Mouse (Mus musculus): ENCODE results near the gene Ptprj. TPM values are rescaled to one million over a fixed set of nuclear protein-coding genes. Genes with fewer than 3 reads are reported as not detected.

Gene Ptprj
- polyA plus RNA-seq, 1 experiment from 2014 or later, result 5.4 TPM

DNA sequence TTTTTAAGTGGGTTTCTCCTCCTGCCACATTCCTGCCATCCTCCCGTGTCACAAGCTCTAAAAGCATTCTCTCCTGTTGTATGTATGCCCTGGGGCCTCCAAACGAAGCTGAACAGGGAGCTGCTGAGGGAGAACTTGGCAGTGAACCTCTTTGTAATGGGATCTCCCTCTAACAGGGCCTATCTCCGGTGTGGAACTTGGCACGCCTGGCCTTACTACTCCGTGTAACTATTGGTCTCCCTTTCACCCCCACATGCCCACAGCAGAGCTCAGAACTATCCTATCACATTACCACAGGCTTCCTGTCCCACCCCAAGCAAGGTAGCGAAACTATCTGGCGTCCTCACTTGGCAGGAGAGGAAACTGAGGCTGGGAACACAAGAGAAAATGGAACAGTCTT is 14.4 kb downstream of the Ptprj start:
- ATAC-seq, result no peak

DNA sequence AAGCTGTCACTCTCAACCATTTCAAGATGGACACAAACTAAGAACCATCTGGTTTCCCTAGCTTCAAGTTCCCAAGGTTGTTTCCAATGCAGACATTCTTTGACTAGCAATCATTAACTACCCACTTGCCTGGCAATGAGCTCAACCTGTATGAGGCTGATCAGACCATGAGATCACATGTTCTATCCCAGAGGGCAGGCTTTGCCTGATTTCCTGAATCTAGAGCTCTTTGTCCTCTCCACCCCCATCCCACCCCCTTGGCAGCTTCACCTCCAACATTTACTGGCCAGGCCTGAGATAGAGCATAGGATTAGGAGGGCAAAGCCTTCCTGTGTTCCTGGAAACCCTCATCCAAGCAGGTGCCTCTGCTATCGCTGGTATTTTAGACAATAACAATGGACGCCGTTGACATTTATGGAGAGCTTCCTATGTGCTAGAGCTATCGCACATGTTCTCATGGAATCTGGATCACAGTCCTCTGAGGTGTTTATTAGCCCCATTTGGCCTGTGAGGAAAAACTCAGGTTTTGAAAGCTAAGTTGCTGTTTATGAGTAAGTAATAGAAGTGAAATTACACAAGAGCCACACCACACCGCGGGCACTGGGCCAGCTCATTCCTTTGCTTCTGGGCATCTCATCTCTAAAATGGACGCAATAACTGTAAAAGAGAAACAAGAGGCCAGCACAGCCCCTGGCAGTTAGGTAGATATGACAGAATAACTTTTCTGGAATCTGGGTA is 15.1 kb downstream of the Ptprj start:
- 97% methylated on average over 7 of the region's 7 CpGs for WGBS

More for the DNA sequence above, 14.4 kb downstream of the Ptprj start:
- WGBS, result 70% methylated on average over 7 of the region's 7 CpGs
- no peaks in the 10 kb centered on the region for H3K9me3 ChIP-seq (replicated peaks; ENCODE audit: control insufficient read depth, low read length, poor library complexity, severe bottlenecking)
- no peak overlapping the region for H3K9ac ChIP-seq (ENCODE audit: low read depth, low read length)
- no peaks in the 10 kb centered on the region for H3K27me3 ChIP-seq (ENCODE audit: control insufficient read depth, insufficient read depth, low read depth, low read length)
- no peak overlapping the region for H3K4me2 ChIP-seq (ENCODE audit: low read length)
- H3K4me1 ChIP-seq (ENCODE audit: control insufficient read depth, insufficient read depth, low read length), result 0 out of 2 replicates have a peak, but pooled peaks cover under 1% of the 10 kb centered on the region
- H3K36me3 ChIP-seq (ENCODE audit: control insufficient read depth, insufficient read depth, low read length), result no peaks in the 10 kb centered on the region
- no peak overlapping the region for H3K27ac ChIP-seq (ENCODE audit: low read length)
- no peak overlapping the region for H3K4me3 ChIP-seq (ENCODE audit: low read depth, low read length)

DNA sequence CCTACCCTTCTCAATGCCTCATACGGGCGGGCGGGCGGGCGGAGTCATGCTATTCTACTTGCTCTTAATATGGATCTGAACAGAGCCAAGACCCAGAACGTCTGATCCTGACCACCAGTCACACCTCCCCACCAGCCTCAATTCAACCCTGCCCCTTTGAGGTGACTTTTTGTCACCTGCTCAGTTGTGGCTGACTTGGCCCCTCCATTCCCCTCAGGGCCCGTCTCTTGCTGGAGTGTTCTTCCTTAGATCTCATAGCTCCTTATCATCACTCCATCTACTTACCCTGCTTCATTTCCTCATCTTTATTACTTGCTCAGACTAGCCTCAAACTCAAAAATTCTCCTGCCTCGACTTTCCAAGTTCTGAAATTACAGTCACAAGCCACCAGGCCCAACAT is 15.9 kb downstream of the Ptprj start:
- Histone ChIP-seq H3K4me3 (ENCODE audit: low read depth, low read length) (no peak overlapping the region), H3K4me1 (ENCODE audit: control insufficient read depth, insufficient read depth, low read length) (peaks cover 11% of the 10 kb centered on the region; the same call in 1 of the 2 replicates), H3K4me2 (ENCODE audit: low read length) (no peak overlapping the region), H3K27ac (ENCODE audit: low read length) (no peak overlapping the region), H3K9ac (ENCODE audit: low read depth, low read length) (no peak overlapping the region), H3K27me3 (ENCODE audit: control insufficient read depth, insufficient read depth, low read depth, low read length) (no peaks in the 10 kb centered on the region), H3K36me3 (ENCODE audit: control insufficient read depth, insufficient read depth, low read length) (no peaks in the 10 kb centered on the region), H3K9me3 (replicated peaks; ENCODE audit: control insufficient read depth, low read length, poor library complexity, severe bottlenecking) (no peaks in the 10 kb centered on the region)
- no peak for ATAC-seq
- WGBS, result 89% methylated on average over 8 of the region's 8 CpGs

More for the DNA sequence above, 15.1 kb downstream of the Ptprj start:
- H3K4me2 ChIP-seq (ENCODE audit: low read length), result no peak overlapping the region
- no peaks in the 10 kb centered on the region for H3K9me3 ChIP-seq (replicated peaks; ENCODE audit: control insufficient read depth, low read length, poor library complexity, severe bottlenecking)
- ATAC-seq, result no peak
- no peaks in the 10 kb centered on the region for H3K36me3 ChIP-seq (ENCODE audit: control insufficient read depth, insufficient read depth, low read length)
- H3K4me3 ChIP-seq (ENCODE audit: low read depth, low read length), result no peak overlapping the region
- no peak overlapping the region for H3K27ac ChIP-seq (ENCODE audit: low read length)
- H3K4me1 ChIP-seq (ENCODE audit: control insufficient read depth, insufficient read depth, low read length), result peaks cover 7% of the 10 kb centered on the region; the same call in 1 of the 2 replicates
- H3K9ac ChIP-seq (ENCODE audit: low read depth, low read length), result no peak overlapping the region
- no peaks in the 10 kb centered on the region for H3K27me3 ChIP-seq (ENCODE audit: control insufficient read depth, insufficient read depth, low read depth, low read length)

DNA sequence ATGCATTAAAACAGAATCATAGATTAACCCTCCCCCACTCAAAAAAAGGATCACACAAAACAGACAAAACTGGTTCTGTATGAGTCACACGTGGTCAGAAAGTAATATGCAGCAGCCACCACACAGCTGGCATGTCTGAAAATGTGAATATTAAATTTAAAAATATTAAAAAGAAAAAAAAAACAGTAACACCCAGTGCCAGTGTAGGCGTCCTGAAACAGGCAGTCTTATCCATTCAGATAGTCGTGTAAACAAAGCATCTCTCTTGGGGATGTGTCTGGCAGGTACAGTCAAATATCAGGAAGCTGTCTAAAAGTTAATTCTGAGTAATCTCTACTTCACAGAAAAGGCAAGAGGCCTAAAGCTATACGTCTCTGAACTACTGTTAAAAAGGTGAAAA is 17.3 kb downstream of the Ptprj start:
- Histone ChIP-seq H3K27me3 (ENCODE audit: control insufficient read depth, insufficient read depth, low read depth, low read length) (no peaks in the 10 kb centered on the region), H3K27ac (ENCODE audit: low read length) (no peak overlapping the region), H3K4me2 (ENCODE audit: low read length) (no peak overlapping the region), H3K36me3 (ENCODE audit: control insufficient read depth, insufficient read depth, low read length) (no peaks in the 10 kb centered on the region), H3K4me3 (ENCODE audit: low read depth, low read length) (no peak overlapping the region), H3K9me3 (replicated peaks; ENCODE audit: control insufficient read depth, low read length, poor library complexity, severe bottlenecking) (no peaks in the 10 kb centered on the region), H3K9ac (ENCODE audit: low read depth, low read length) (no peak overlapping the region), H3K4me1 (ENCODE audit: control insufficient read depth, insufficient read depth, low read length) (peaks cover 11% of the 10 kb centered on the region; the same call in 1 of the 2 replicates)
- ATAC-seq, result no peak
- WGBS, result 79% methylated on average over 4 of the region's 4 CpGs

DNA sequence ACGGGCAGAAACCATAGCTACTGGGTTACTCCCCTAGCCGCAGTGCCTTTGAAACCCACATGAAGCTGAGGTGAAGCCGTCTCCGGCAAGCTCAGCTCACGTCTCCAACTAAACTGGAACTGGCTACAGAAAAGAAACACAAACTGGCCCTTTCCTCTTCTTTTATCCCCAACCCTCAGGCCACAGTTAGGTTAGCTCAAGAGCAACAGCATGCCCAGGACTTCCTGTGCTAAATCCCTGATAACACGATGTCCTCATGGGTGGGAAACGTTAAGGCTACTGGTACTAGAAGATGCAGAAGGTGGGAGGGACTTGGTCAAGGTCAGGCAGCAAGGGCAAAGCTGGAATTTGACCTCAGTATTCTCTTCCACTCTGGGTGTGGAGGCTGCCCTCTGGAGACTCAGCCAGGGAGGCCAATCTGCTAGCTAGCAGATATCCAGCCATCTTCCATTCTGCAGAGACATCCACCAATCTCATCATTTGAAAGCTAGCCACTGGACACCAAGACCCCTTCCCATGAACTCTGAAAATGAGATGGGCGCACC is 18.2 kb downstream of the Ptprj start:
- Histone ChIP-seq H3K9ac (ENCODE audit: low read depth, low read length) (no peak overlapping the region), H3K27ac (ENCODE audit: low read length) (no peak overlapping the region), H3K4me1 (ENCODE audit: control insufficient read depth, insufficient read depth, low read length) (peaks cover 11% of the 10 kb centered on the region; the same call in 1 of the 2 replicates), H3K36me3 (ENCODE audit: control insufficient read depth, insufficient read depth, low read length) (no peaks in the 10 kb centered on the region), H3K9me3 (replicated peaks; ENCODE audit: control insufficient read depth, low read length, poor library complexity, severe bottlenecking) (no peaks in the 10 kb centered on the region), H3K4me2 (ENCODE audit: low read length) (no peak overlapping the region), H3K4me3 (ENCODE audit: low read depth, low read length) (no peak overlapping the region), H3K27me3 (ENCODE audit: control insufficient read depth, insufficient read depth, low read depth, low read length) (no peaks in the 10 kb centered on the region)
- WGBS, result 84% methylated on average over 8 of the region's 8 CpGs
- ATAC-seq, result no peak

DNA sequence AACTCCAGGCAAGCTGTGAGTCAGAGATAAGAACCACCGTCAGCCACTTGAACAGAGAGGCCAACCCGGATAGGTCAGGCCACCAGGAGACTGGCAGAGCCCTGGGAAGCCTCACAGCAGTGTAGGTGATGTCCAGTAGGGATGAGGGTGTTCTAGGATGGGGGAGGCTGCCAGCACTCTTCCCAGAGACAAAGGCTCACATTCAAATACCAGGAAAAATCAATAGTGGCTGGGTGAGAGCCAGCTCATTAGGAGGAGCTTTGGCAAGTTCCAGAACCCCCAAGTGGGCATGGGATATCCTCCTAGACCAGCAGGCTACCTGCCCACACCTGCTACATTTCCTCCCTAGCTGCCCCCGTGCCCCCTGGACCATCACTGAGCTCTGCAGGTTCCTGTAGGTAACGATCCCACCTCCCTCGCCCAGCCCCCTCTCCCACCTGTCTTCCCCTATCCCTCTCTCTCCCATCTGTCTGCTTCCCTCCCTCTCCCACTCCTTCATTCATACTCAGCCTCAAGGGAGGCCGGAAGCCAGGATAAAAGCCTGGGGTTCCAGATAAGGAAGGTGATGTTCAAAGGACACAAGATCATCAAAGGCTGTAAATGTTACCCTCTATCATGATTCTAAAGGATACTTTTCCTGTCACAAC is 20.1 kb downstream of the Ptprj start:
- WGBS, result 48% methylated on average over 6 of the region's 6 CpGs
- Histone ChIP-seq H3K36me3 (ENCODE audit: control insufficient read depth, insufficient read depth, low read length) (no peaks in the 10 kb centered on the region), H3K4me3 (ENCODE audit: low read depth, low read length) (no peak overlapping the region), H3K9me3 (replicated peaks; ENCODE audit: control insufficient read depth, low read length, poor library complexity, severe bottlenecking) (no peaks in the 10 kb centered on the region), H3K27ac (ENCODE audit: low read length) (no peak overlapping the region; the same call in 1 of the 2 replicates), H3K4me1 (ENCODE audit: control insufficient read depth, insufficient read depth, low read length) (peaks cover 11% of the 10 kb centered on the region; the same call in 1 of the 2 replicates), H3K4me2 (ENCODE audit: low read length) (no peak overlapping the region), H3K9ac (ENCODE audit: low read depth, low read length) (no peak overlapping the region), H3K27me3 (ENCODE audit: control insufficient read depth, insufficient read depth, low read depth, low read length) (no peaks in the 10 kb centered on the region)
- peak; percentile 57 for ATAC-seq

DNA sequence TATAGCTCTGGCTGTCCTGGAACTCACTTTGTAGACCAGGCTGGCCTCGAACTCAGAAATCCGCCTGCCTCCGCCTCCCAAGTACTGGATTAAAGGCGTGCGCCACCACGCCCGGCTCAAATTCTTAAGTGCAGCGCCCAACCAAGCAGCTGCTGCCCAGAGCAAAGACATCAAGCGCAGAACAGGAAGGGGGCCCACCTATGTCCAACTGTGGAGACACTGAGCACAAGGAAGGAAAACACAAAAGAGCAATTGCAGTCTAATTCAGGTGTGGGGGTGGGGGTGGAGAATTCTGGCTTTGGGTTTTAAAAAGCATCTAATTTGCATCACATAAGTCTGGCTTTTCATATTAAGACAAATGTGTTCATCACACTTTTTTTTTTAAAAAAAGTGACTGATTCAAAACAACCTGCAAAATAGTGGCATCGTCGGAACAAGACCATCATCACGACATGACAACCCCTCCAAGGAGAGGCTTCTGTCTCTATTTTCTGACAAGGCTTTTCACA is 20.7 kb downstream of the Ptprj start:
- H3K4me3 ChIP-seq (ENCODE audit: low read depth, low read length), result no peak overlapping the region
- H3K4me2 ChIP-seq (ENCODE audit: low read length), result no peak overlapping the region
- no peak overlapping the region for H3K27ac ChIP-seq (ENCODE audit: low read length)
- peaks cover 11% of the 10 kb centered on the region; the same call in 1 of the 2 replicates for H3K4me1 ChIP-seq (ENCODE audit: control insufficient read depth, insufficient read depth, low read length)
- no peaks in the 10 kb centered on the region for H3K27me3 ChIP-seq (ENCODE audit: control insufficient read depth, insufficient read depth, low read depth, low read length)
- no peaks in the 10 kb centered on the region for H3K36me3 ChIP-seq (ENCODE audit: control insufficient read depth, insufficient read depth, low read length)
- no peak overlapping the region for H3K9ac ChIP-seq (ENCODE audit: low read depth, low read length)
- WGBS, result 86% methylated on average over 12 of the region's 12 CpGs
- no peaks in the 10 kb centered on the region for H3K9me3 ChIP-seq (replicated peaks; ENCODE audit: control insufficient read depth, low read length, poor library complexity, severe bottlenecking)
- no peak for ATAC-seq

DNA sequence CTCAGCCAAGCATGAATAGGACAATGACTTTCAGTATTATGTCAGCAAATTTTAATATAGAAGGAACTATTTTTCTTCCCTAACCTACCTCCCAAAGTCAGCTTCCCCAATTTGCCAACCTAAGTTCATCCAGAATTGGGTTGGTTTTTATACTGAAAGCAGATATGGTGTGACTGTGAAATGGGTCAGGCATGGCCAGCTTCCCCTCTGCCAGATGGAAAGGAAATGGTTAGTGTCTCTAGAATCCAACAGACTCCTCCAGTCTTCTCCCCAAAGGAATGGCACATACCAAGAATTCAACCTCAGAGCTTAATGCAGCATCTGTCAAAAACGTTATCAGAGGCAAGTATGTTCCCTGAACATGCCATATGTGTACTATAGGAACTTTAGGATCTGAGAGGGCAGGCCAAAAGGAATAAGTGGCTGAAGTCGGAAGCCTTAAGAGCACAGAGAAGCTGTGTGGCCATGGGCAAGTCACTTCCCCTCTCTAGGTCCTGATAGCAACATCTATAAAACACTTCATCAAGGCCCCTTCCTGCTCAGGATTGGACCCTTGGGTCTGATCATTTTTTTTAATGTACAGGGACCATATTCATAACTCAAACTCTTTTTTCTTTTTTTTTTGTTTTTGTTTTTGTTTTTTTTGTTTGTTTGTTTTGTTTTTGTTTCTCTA is 21.3 kb downstream of the Ptprj start:
- H3K27ac ChIP-seq (ENCODE audit: low read length), result no peak overlapping the region
- no peaks in the 10 kb centered on the region for H3K36me3 ChIP-seq (ENCODE audit: control insufficient read depth, insufficient read depth, low read length)
- H3K4me3 ChIP-seq (ENCODE audit: low read depth, low read length), result no peak overlapping the region
- no peaks in the 10 kb centered on the region for H3K9me3 ChIP-seq (replicated peaks; ENCODE audit: control insufficient read depth, low read length, poor library complexity, severe bottlenecking)
- H3K4me1 ChIP-seq (ENCODE audit: control insufficient read depth, insufficient read depth, low read length), result peaks cover 11% of the 10 kb centered on the region; the same call in 1 of the 2 replicates
- no peaks in the 10 kb centered on the region for H3K27me3 ChIP-seq (ENCODE audit: control insufficient read depth, insufficient read depth, low read depth, low read length)
- whole genome bisulfite sequencing, result 84% methylated on average over 2 of the region's 2 CpGs
- no peak for ATAC-seq
- H3K9ac ChIP-seq (ENCODE audit: low read depth, low read length), result no peak overlapping the region
- H3K4me2 ChIP-seq (ENCODE audit: low read length), result no peak overlapping the region

Measured in midbrain, embryonic 16.5 days (tissue).